Comparison of ENCODE assay signal across 25 mouse cellular contexts in genomic region chr9:65621196-65621595, GRCm38 (mm10). TPM values are rescaled to one million over a fixed set of nuclear protein-coding genes. Genes with fewer than 3 reads are reported as not detected.
DNase-seq lines count a peak whose midpoint lies in the region; ATAC-seq and TF ChIP-seq lines count a peak whose summit lies in the region.
"Had no signal": no experiment of that assay in that cellular context is flagged by ENCODE, and none has a peak within 500 bp of the region (broad histone marks: within the 10 kb centered on the region; RNA-seq: fewer than 3 reads in every experiment).

No protein-coding gene starts in this region.

- no peak overlapping the region for H3K4me3 ChIP-seq in liver, adult 2 months (ENCODE audit: insufficient read depth, low read depth, low read length)
- H3K4me3 ChIP-seq in liver, embryonic 11.5 days (ENCODE audit: low read depth, low read length): no peak overlapping the region
- H3K4me3 ChIP-seq in forebrain, embryonic 10.5 days: no peak overlapping the region
- H3K4me3 ChIP-seq: gastrocnemius, adult 2 months; hindbrain, embryonic 12.5 days; hindbrain, embryonic 15.5 days had no signal

- no peaks in the 10 kb centered on the region for H3K27me3 ChIP-seq in liver, adult 2 months (ENCODE audit: control insufficient read depth, insufficient read depth, low read length)
- H3K27me3 ChIP-seq in liver, embryonic 11.5 days (replicated peaks; ENCODE audit: control insufficient read depth, insufficient read depth, low read length): no peaks in the 10 kb centered on the region
- H3K27me3 ChIP-seq in forebrain, embryonic 10.5 days (ENCODE audit: poor library complexity, severe bottlenecking): peaks cover 6% of the 10 kb centered on the region
- H3K27me3 ChIP-seq: hindbrain, embryonic 12.5 days; hindbrain, embryonic 15.5 days; Patski had no signal

- no peak for TF ChIP-seq POLR2A in liver, adult 2 months (IDR thresholded peaks at IDR 0.05; ENCODE audit: extremely low read depth, insufficient read depth, low read length)

- H3K36me3 ChIP-seq in liver, adult 2 months (ENCODE audit: control insufficient read depth, insufficient read depth, low read length): no peaks in the 10 kb centered on the region
- H3K36me3 ChIP-seq in liver, embryonic 11.5 days (ENCODE audit: control insufficient read depth, insufficient read depth, low read length): no peaks in the 10 kb centered on the region
- no peaks in the 10 kb centered on the region for H3K36me3 ChIP-seq in forebrain, embryonic 10.5 days (replicated peaks)
- H3K36me3 ChIP-seq: G1E; hindbrain, embryonic 12.5 days; hindbrain, embryonic 15.5 days had no signal

- no peaks in the 10 kb centered on the region for H3K9me3 ChIP-seq in liver, embryonic 11.5 days (ENCODE audit: control insufficient read depth, low read length)
- H3K9me3 ChIP-seq in forebrain, embryonic 10.5 days: no peaks in the 10 kb centered on the region
- H3K9me3 ChIP-seq: G1E; hindbrain, embryonic 12.5 days; hindbrain, embryonic 15.5 days had no signal

- H3K79me2 ChIP-seq in liver, adult 2 months (ENCODE audit: control insufficient read depth, insufficient read depth, low read length): peaks cover 3% of the 10 kb centered on the region; the same call in 1 of the 2 replicates

- no peak for TF ChIP-seq CTCF in liver, adult 2 months (IDR thresholded peaks at IDR 0.05; ENCODE audit: low read depth, low read length)

- H3K9ac ChIP-seq in liver, adult 2 months (ENCODE audit: low read depth, low read length): peak overlapping the region; percentile 3; the same call in 1 of the 2 replicates
- no peak overlapping the region for H3K9ac ChIP-seq in liver, embryonic 11.5 days (ENCODE audit: low read depth, low read length)
- H3K9ac ChIP-seq: forebrain, postnatal 0 days; hindbrain, embryonic 12.5 days; hindbrain, embryonic 15.5 days had no signal

- no peak for ATAC-seq in liver, embryonic 11.5 days (replicated peaks; ENCODE audit: low FRiP score)
- ATAC-seq: forebrain, embryonic 14.5 days; forebrain, postnatal 0 days; Patski had no signal

- no peak for DNase-seq in liver, adult 2 months (ENCODE audit: extremely low read depth, low read depth, low spot score)
- DNase-seq in liver, embryonic 11.5 days (ENCODE audit: low spot score): no peak
- peak; percentile 15 to 25 for DNase-seq in thymus, postnatal 10 days (ENCODE audit: low spot score in 2 of 2)
- peak; percentile 16 to 52 for DNase-seq in thymus, postnatal 36 days
- DNase-seq in urinary bladder, postnatal 36 days (ENCODE audit: low spot score in 2 of 2): no peak
- DNase-seq in forebrain, embryonic 10.5 days (ENCODE audit: extremely low spot score, low spot score): no peak
- DNase-seq: adrenal gland, postnatal 10 days; adrenal gland, postnatal 36 days; B cell, adult 2 months; cerebellum, adult 18-20 months; cerebellum, adult 9-10 months; cerebellum, postnatal 14 days; forebrain, postnatal 0 days; gastrocnemius, adult 2 months; gastrocnemius, postnatal 14 days; heart, adult 11 months had no signal

- WGBS in liver, adult 2 months: 89% methylated on average over 4 of the region's 4 CpGs
- WGBS in liver, embryonic 11.5 days: 80% methylated on average over 4 of the region's 4 CpGs
- WGBS in forebrain, embryonic 10.5 days: 90% methylated on average over 4 of the region's 4 CpGs

- H3K4me1 ChIP-seq in liver, adult 2 months (ENCODE audit: control insufficient read depth, insufficient read depth, low read length): peaks cover 33% of the 10 kb centered on the region
- no peaks in the 10 kb centered on the region for H3K4me1 ChIP-seq in liver, embryonic 11.5 days (replicated peaks; ENCODE audit: control insufficient read depth, insufficient read depth, low read length)
- peaks cover 4% of the 10 kb centered on the region; the same call in 1 of the 2 replicates for H3K4me1 ChIP-seq in forebrain, embryonic 10.5 days
- H3K4me1 ChIP-seq: hindbrain, embryonic 12.5 days; hindbrain, embryonic 15.5 days had no signal

- H3K4me2 ChIP-seq in liver, embryonic 11.5 days: no peak overlapping the region
- H3K4me2 ChIP-seq: heart, embryonic 11.5 days; hindbrain, embryonic 12.5 days; hindbrain, embryonic 15.5 days had no signal

- peak overlapping the region; percentile 72 for H3K27ac ChIP-seq in liver, adult 2 months (replicated peaks; ENCODE audit: insufficient read depth, low read depth, low read length)
- H3K27ac ChIP-seq in liver, embryonic 11.5 days (ENCODE audit: low read depth, low read length): no peak overlapping the region
- no peak overlapping the region for H3K27ac ChIP-seq in forebrain, embryonic 10.5 days
- H3K27ac ChIP-seq: gastrocnemius, adult 2 months; hindbrain, embryonic 12.5 days; hindbrain, embryonic 15.5 days had no signal

RNA-seq across cellular contexts. Expression of gene Rbpms2, which starts 8.3 kb away (rescaled TPM):
- 9.8 and 13.2 TPM in 2 replicates for total RNA-seq in liver, adult 2 months (2014; rRNA removed)
- polyA plus RNA-seq in liver, adult 2 months (2012; rRNA removed): 110 and 121 TPM in 2 replicates
- 34.8 and 36.5 TPM in 2 replicates for polyA plus RNA-seq in liver, embryonic 11.5 days (2014; fragmentation: Nextera tagmentation; extraction: Ambion mirVana)
- polyA plus RNA-seq in forebrain, embryonic 10.5 days (2016; fragmentation: Nextera tagmentation; extraction: Ambion mirVana): 24.2 and 24.7 TPM in 2 replicates

RNA-seq across cellular contexts. Expression of gene Pif1, which starts 34.2 kb away (rescaled TPM):
- total RNA-seq in liver, adult 2 months (2014; rRNA removed): 0.20 TPM in 1 of 2 replicates, not detected in the other
- 0.04 TPM in 1 of 2 replicates, not detected in the other for polyA plus RNA-seq in liver, adult 2 months (2012; rRNA removed)
- polyA plus RNA-seq in liver, embryonic 11.5 days (2014; fragmentation: Nextera tagmentation; extraction: Ambion mirVana): 16.4 and 18.0 TPM in 2 replicates
- polyA plus RNA-seq in forebrain, embryonic 10.5 days (2016; fragmentation: Nextera tagmentation; extraction: Ambion mirVana): 30.9 and 31.9 TPM in 2 replicates
- total RNA-seq: adrenal gland, adult 18-20 months; gastrocnemius, adult 2 months; heart, adult 8-10 months; heart, postnatal 25 days had no signal

RNA-seq across cellular contexts. Expression of gene Plekho2, which starts 41.4 kb away (rescaled TPM):
- total RNA-seq in liver, adult 2 months (2014; rRNA removed): 1.4 and 2.2 TPM in 2 replicates
- 2.9 and 5.4 TPM in 2 replicates for polyA plus RNA-seq in liver, adult 2 months (2012; rRNA removed)
- 29.5 and 30.3 TPM in 2 replicates for polyA plus RNA-seq in liver, embryonic 11.5 days (2014; fragmentation: Nextera tagmentation; extraction: Ambion mirVana)
- polyA plus RNA-seq in forebrain, embryonic 10.5 days (2016; fragmentation: Nextera tagmentation; extraction: Ambion mirVana): 11.1 and 11.9 TPM in 2 replicates

RNA-seq across cellular contexts. Expression of gene Oaz2, which starts 46.6 kb away (rescaled TPM):
- 14.7 and 20.6 TPM in 2 replicates for total RNA-seq in liver, adult 2 months (2014; rRNA removed)
- polyA plus RNA-seq in liver, adult 2 months (2012; rRNA removed): 27.5 and 29.6 TPM in 2 replicates
- 119 and 123 TPM in 2 replicates for polyA plus RNA-seq in liver, embryonic 11.5 days (2014; fragmentation: Nextera tagmentation; extraction: Ambion mirVana)
- polyA plus RNA-seq in forebrain, embryonic 10.5 days (2016; fragmentation: Nextera tagmentation; extraction: Ambion mirVana): 204 and 217 TPM in 2 replicates

Comparison
In these comparisons a context has a peak if more than half of its experiments do, and no peak if none do; other contexts are left out.
1. RNA of gene Pif1, which starts 34.2 kb away (polyA plus RNA-seq): 30.9 to 31.9 TPM in forebrain, embryonic 10.5 days and 16.4 to 18.0 TPM in liver, embryonic 11.5 days; 0.04 TPM in liver, adult 2 months; every median in the first group is over 10 times any median in the second.
2. DNase-seq: peak in thymus, postnatal 10 days (2 of 2) and thymus, postnatal 36 days (2 of 2); none in liver, adult 2 months (single experiment), liver, embryonic 11.5 days (single experiment), urinary bladder, postnatal 36 days (0 of 2) and forebrain, embryonic 10.5 days (single experiment).